Mouse (Mus musculus) kidney, embryonic 14.5 days (tissue): ENCODE measurements around the gene Tmem230. TPM values are rescaled to one million over a fixed set of nuclear protein-coding genes. Genes with fewer than 3 reads are reported as not detected.

ENCODE experiments used
- ATAC-seq: fragments of 200-750 bp; cut with Nextera tagmentation; 2 replicates; pipeline ENCODE4 v1.8.0; 2017; ENCODE audit warnings: moderate number of reproducible peaks, mild to moderate bottlenecking, moderate TSS enrichment, moderate library complexity; ENCODE audit not compliant: low FRiP score, low TSS enrichment
- H3K27ac ChIP-seq: fragments of 300-500 bp; sonication (generic); 2 replicates; pipeline ENCODE4 v1.5.1; 2014; ENCODE audit warnings: low read depth, mild to moderate bottlenecking, low read length, moderate library complexity, mixed read lengths
- H3K27me3 ChIP-seq: fragments of 300-500 bp; sonication (generic); 2 replicates; pipeline ENCODE4 v1.6.1; 2014; ENCODE audit warnings: mild to moderate bottlenecking, low read length; ENCODE audit not compliant: control insufficient read depth, insufficient read depth
- H3K36me3 ChIP-seq: fragments of 300-500 bp; sonication (generic); 2 replicates; pipeline ENCODE4 v1.6.1; 2014; ENCODE audit warnings: low read length, mixed read lengths; ENCODE audit not compliant: control insufficient read depth, insufficient read depth
- H3K4me1 ChIP-seq: fragments of 300-500 bp; sonication (generic); 2 replicates; pipeline ENCODE4 v1.6.1; 2014; ENCODE audit warnings: low read length, mixed read lengths; ENCODE audit not compliant: control insufficient read depth, insufficient read depth
- H3K4me2 ChIP-seq: fragments of 300-500 bp; sonication (generic); replicated peaks from 2 replicates; pipeline ENCODE4 v1.6.1; 2014; ENCODE audit warnings: low read depth, mild to moderate bottlenecking, low read length
- H3K4me3 ChIP-seq: fragments of 300-500 bp; sonication (generic); 2 replicates; pipeline ENCODE4 v1.5.1; 2014; ENCODE audit warnings: mild to moderate bottlenecking, low read length
- H3K9ac ChIP-seq: fragments of 300-500 bp; sonication (generic); 2 replicates; pipeline ENCODE4 v1.6.1; 2014; ENCODE audit warnings: low read depth, mild to moderate bottlenecking, low read length, moderate library complexity
- H3K9me3 ChIP-seq: fragments of 300-500 bp; sonication (generic); 2 replicates; pipeline ENCODE4 v1.6.1; 2016; ENCODE audit warnings: low read length; ENCODE audit not compliant: control insufficient read depth
- WGBS: fragments of 180-500 bp; shearing (Covaris S2); extraction: QIAGEN DNeasy Blood & Tissue Kit; methylation state at CpG from one replicate; pipeline ENCODE4 v1.1.7; 2014; 5-methylcytosine and 5-hydroxymethylcytosine counted together
- polyA plus RNA-seq: library from polyadenylated mRNA; unstranded; fragments of >200 nt; fragmentation: Nextera tagmentation; extraction: Ambion mirVana; gene quantifications from 2 replicates; pipeline ENCODE4 v1.2.1, GENCODE M21; 2014

Tmem230 gene
- polyA plus RNA-seq, 1 experiment from 2014 or later = 47.3 TPM

DNA sequence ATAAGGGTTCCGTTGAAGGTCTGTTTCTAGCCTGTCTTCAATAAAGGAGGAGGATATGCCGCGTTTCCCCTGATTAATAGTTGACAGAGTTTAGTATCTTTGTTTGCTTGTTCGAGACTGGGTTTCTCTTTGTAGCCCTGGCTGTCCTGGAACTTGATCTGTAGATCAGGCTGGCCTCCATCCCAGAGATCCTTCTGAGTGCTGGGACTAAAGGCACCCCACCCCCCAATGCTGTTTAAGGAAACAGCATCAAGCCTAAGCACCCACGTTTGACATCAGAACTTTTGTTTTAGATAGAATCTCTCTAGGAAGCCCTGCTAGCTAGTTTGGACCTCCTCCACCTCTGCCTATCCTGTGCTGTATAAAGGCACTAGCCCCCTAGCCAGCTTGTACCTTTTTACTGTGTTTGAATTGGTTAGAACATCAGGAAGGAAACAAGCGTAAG, 16.7 kb upstream of the Tmem230 start:
- Histone ChIP-seq H3K27ac (0 out of 2 replicates have a peak overlapping the region, but pooled peaks have one; percentile 68), H3K4me3 (peak overlapping the region; percentile 90), H3K27me3 (no peaks in the 10 kb centered on the region), H3K9ac (peak overlapping the region; percentile 89), H3K9me3 (no peaks in the 10 kb centered on the region), H3K4me1 (peaks cover 12% of the 10 kb centered on the region; the same call in 1 of the 2 replicates), H3K4me2 (peak overlapping the region; percentile 67), H3K36me3 (no peaks in the 10 kb centered on the region)
- no peak for ATAC-seq
- 18% methylated on average over 6 of the region's 6 CpGs for WGBS

DNA sequence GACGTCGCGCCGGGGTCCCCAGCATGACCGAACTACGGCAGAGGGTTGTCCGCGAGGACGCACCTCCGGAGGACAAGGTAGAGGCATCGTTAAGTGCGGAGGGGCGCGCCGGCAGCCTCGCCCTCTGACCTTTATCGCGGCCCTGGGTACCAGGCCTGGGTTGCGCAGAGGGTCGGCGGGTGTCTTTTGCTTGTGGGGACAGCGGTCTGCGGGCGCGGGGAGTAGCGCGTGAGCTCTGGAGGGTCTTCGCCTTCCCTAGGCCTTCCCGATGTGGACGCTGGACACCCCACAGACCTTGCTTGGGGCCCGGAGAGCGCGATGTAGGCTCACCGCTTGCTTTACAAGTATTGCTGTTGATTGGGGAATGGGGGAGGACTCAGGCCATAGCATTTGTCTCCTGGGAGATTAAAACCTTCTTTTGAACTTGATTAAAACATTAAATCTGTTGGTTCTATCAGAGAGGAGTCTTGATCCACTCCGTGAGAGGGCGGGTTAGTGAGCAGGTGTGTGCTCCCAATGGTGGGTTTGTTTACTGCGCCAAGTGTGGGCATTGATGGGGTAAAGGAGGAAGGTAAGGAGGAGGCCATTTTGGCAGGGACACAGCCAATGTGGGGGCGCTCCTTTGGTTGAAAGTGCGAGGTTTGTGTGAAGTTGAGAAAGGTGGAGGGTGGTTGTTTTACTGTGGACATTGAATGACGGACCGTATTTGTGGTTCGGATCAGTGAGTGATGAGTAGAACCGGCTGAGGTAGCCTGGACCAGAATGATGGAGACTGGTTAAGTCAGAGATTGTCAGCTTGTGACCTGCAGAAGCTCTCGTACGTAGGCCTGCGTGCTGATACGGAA, 16.0 kb upstream of the Tmem230 start:
- H3K4me3 ChIP-seq = peak overlapping the region; percentile 90
- H3K36me3 ChIP-seq = no peaks in the 10 kb centered on the region
- no peaks in the 10 kb centered on the region for H3K27me3 ChIP-seq
- peak overlapping the region; percentile 68 for H3K27ac ChIP-seq
- peak overlapping the region; percentile 89 for H3K9ac ChIP-seq
- peak overlapping the region; percentile 67 for H3K4me2 ChIP-seq
- peaks cover 12% of the 10 kb centered on the region; the same call in 1 of the 2 replicates for H3K4me1 ChIP-seq
- H3K9me3 ChIP-seq = no peaks in the 10 kb centered on the region
- WGBS = 1% methylated on average over 47 of the region's 47 CpGs
- ATAC-seq = peak; percentile 21; the same call in 1 of the 2 replicates

DNA sequence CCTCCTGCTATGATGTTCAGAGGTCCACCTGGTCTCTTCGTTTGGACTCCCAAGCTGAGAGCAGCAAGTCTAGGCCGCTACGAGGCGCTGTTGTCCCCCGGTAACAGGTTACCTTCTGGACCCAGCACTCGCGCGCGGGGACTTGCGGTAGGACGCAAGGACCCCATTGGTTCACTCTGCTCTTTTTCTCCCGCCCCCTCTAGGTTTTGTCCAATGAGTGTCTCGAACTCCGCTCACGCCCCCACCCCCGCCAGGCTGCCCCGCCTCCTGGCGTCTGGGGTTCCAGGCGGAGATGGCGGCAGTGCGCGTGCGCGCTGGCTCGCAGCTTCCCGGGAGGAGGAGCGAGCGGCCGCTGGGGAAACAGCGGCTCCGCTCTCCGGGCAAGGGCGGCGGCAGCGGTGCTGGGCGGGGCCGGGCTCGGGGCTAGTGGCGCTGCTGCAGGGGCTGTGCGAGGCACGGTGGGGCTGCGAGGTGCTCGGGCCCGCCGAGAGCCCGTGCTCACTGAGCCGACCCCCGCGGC, 15.3 kb upstream of the Tmem230 start, which contains the start of gene Cds2:
TSS of gene Cds2 (plus strand) at position 270 of the 520 bp plus-strand sequence.
- peak; percentile 99 for ATAC-seq
- Histone ChIP-seq H3K27me3 (no peaks in the 10 kb centered on the region), H3K27ac (peak within 1 kb of the TSS; percentile 68), H3K9me3 (no peaks in the 10 kb centered on the region), H3K9ac (peak within 1 kb of the TSS; percentile 89), H3K4me3 (peak within 1 kb of the TSS; percentile 90), H3K36me3 (no peaks in the 10 kb centered on the region), H3K4me1 (peaks cover 12% of the 10 kb centered on the region; the same call in 1 of the 2 replicates), H3K4me2 (peak within 1 kb of the TSS; percentile 67)
- WGBS = under 1% methylated on average over 46 of the region's 49 CpGs

DNA sequence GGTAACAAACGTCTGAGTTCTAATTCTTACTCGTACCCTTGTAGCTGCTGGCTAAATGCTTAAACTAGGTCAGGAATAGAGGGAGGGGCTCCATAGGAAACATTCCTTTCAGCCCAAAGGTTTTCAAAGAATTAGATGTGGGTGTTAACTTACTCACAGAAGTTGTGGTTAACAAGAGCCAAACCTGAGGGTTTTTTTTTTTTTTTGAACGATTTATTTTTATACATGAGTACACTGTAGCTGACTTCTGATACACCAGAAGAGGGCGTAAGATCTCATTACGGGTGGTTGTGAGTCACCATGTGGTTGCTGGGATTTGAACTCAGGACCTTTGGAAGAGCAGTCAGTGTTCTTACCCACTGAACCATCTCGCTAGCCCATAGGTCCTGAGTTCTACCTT, 14.6 kb upstream of the Tmem230 start:
- Histone ChIP-seq H3K9ac (no peak overlapping the region), H3K4me2 (no peak overlapping the region), H3K27me3 (no peaks in the 10 kb centered on the region), H3K36me3 (no peaks in the 10 kb centered on the region), H3K9me3 (no peaks in the 10 kb centered on the region), H3K27ac (no peak overlapping the region), H3K4me1 (peaks cover 12% of the 10 kb centered on the region; the same call in 1 of the 2 replicates), H3K4me3 (no peak overlapping the region)
- 78% methylated on average over 6 of the region's 6 CpGs for whole genome bisulfite sequencing
- ATAC-seq = no peak

DNA sequence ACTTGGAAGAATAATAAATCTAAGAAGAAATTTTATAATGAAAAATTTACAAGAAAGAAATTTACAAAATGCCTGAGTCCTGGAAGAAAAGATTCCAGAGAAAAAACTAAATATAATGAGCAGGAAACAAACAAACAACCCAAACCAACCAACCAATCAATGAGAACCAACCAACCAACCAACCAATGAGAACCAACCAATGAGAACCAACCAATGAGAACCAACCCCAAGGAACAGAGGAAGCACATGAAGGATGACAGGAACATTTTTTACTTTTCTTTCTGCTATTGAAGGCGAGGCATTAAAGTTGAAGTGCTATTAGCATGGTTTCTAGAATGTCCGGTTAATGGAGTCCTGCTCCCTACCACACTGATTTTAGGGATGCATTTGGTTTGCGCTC, 13.0 kb upstream of the Tmem230 start:
- H3K4me3 ChIP-seq = no peak overlapping the region
- 67% methylated on average over 3 of the region's 3 CpGs for WGBS

DNA sequence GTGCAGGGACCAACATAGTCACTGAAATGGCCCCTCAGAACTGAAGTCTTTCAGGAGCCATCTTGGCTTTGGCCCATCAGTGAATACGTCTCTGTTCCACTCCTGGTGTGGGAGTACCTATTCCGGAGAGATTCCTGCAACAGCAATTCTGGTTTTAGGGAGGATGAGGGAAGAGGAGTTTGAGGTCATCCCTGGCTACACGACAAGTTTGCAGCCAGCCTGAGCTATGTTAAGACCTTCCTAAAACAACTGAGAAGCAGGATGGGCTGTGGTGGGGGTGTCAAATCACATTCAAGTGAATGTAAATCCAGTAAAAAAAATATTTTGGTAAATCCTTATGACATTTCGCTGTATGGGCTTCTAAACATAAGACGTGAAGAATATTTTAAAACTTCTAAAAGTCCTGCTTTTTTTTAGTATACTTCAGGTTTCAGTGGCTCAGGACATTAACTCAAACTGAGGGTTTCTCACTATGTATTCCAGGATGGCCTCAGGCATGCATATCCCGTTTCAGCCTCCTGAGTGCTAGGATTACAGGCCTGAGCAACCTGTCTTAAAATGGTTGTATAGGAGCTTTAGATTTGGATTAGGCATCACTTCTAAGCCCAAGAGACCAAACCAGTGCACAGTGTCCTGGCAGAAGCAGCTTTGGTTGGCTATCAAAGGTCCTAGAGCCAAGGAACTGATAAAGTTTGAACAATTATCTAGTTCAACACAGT, 9.9 kb upstream of the Tmem230 start:
- H3K4me3 ChIP-seq = no peak overlapping the region
- H3K36me3 ChIP-seq = no peaks in the 10 kb centered on the region
- ATAC-seq = no peak
- H3K9ac ChIP-seq = no peak overlapping the region
- H3K4me1 ChIP-seq = no peaks in the 10 kb centered on the region
- H3K4me2 ChIP-seq = no peak overlapping the region
- H3K27ac ChIP-seq = no peak overlapping the region
- H3K9me3 ChIP-seq = no peaks in the 10 kb centered on the region
- no peaks in the 10 kb centered on the region for H3K27me3 ChIP-seq
- WGBS = 86% methylated on average over 6 of the region's 6 CpGs

More for the DNA sequence above, 13.0 kb upstream of the Tmem230 start:
- Histone ChIP-seq H3K9ac (no peak overlapping the region), H3K27me3 (no peaks in the 10 kb centered on the region), H3K4me2 (no peak overlapping the region), H3K36me3 (no peaks in the 10 kb centered on the region), H3K4me1 (peaks cover 12% of the 10 kb centered on the region; the same call in 1 of the 2 replicates), H3K9me3 (no peaks in the 10 kb centered on the region), H3K27ac (no peak overlapping the region)
- no peak for ATAC-seq

DNA sequence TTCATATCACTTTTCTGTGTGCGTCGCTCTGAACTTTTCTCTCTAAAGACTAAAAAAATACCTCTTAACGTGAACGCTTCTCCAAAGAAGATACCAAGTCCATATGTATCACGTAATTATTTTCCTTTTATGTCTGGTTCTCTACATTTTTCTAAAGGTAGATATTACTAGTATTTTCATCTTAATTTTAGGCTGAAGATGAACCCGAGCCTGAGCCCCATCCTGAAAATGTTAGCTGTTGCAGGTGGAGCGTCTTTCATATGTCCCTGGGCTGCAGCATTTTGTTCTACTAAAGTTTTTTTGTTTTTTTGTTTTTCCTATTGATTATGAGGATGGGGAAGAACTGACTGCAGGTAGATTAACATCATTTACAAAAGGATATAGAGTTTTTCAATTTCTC, 6.0 kb upstream of the Tmem230 start:
- 1% methylated on average over 7 of the region's 7 CpGs for WGBS
- Histone ChIP-seq H3K4me3 (peak overlapping the region; percentile 54), H3K27ac (peak overlapping the region; percentile 80), H3K9ac (peak overlapping the region; percentile 64; the same call in 1 of the 2 replicates), H3K36me3 (peaks cover 25% of the 10 kb centered on the region), H3K9me3 (no peaks in the 10 kb centered on the region), H3K4me2 (peak overlapping the region; percentile 54), H3K4me1 (peaks cover 16% of the 10 kb centered on the region), H3K27me3 (no peaks in the 10 kb centered on the region)
- ATAC-seq = no peak

DNA sequence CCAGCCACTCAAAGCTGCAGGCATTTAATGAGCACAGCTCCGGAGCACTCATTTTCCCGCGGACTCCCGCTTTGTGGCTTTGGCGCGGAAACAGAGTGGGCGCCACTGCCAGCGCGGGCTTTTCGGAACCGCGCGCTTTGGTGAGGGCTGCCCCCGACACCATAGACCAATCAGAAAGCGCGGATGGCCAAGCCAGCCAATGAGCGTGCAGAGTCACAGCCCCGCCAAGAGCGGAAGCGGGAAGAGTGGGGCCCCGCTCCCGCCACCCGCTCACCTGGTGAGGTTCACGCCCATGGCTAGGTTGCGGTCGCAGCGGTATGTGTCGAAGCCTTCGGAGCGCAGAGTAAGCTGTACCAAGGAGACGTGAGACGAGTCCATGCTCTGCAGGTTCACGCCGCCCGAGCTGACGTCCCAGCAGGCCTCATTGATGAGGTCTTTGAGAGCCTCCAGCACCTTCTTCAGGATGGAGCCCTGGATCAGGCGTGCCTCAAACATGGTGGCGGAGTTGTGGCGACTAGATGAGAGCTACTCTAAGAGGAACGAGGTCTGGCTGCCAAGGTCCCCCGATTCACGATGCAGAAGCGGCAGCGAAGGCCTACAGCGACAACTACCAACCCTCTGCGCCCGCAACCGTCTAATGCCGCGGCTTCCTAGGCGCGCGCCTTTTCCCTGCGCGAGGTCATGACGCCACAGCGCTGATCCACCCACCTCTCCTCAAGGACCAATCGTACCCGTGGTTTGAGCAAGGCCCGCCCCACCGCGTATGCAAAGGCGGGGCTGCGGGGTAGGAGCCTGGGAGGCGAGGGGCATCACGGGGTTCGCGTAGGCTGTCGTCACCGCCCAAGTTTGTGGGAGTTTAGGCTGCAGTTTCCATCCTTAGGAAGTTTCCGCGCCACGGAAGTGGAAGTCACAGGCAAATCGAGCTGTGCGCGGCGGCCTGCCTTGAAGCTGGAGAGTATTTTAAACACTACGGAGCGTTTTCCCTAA, 5.2 kb upstream of the Tmem230 start, which contains the start of gene Pcna:
TSS of gene Pcna (minus strand) at position 773 of the 987 bp plus-strand sequence.
- Histone ChIP-seq H3K27ac (peak within 1 kb of the TSS; percentile 80), H3K4me3 (peak within 1 kb of the TSS; percentile 54), H3K36me3 (peaks cover 30% of the 10 kb centered on the region), H3K9me3 (no peaks in the 10 kb centered on the region), H3K4me2 (peak within 1 kb of the TSS; percentile 54), H3K9ac (peak within 1 kb of the TSS; percentile 64), H3K4me1 (peaks cover 19% of the 10 kb centered on the region), H3K27me3 (no peaks in the 10 kb centered on the region)
- peak; percentile 99 for ATAC-seq
- WGBS = under 1% methylated on average over 77 of the region's 79 CpGs
